Mouse (Mus musculus): ENCODE data around the gene Sorcs2. TPM values are rescaled to one million over a fixed set of nuclear protein-coding genes. Genes with fewer than 3 reads are reported as not detected.

Gene Sorcs2
- polyA plus RNA-seq, 1 experiment from 2014 or later = 7.0 TPM

- 80% methylated on average over 6 of the region's 6 CpGs for whole genome bisulfite sequencing
- no peaks in the 10 kb centered on the region for H3K36me3 ChIP-seq (replicated peaks)
- H3K4me1 ChIP-seq = peaks cover 21% of the 10 kb centered on the region
- no peak for DNase-seq (ENCODE audit: low spot score)
- no peaks in the 10 kb centered on the region for H3K9me3 ChIP-seq
- H3K4me3 ChIP-seq = no peak overlapping the region
- no peaks in the 10 kb centered on the region; the same call in 1 of the 2 replicates for H3K27me3 ChIP-seq (replicated peaks; ENCODE audit: low read depth, poor library complexity, severe bottlenecking)
- no peak overlapping the region for H3K27ac ChIP-seq (replicated peaks)
These were observed 258.2 kb downstream of the Sorcs2 start for GRCm38 (mm10) chr5:36139766-36140165.

- Histone ChIP-seq H3K27me3 (replicated peaks; ENCODE audit: low read depth, poor library complexity, severe bottlenecking) (no peaks in the 10 kb centered on the region), H3K4me1 (peaks cover 11% of the 10 kb centered on the region), H3K9me3 (no peaks in the 10 kb centered on the region), H3K36me3 (replicated peaks) (no peaks in the 10 kb centered on the region), H3K4me3 (no peak overlapping the region), H3K27ac (replicated peaks) (no peak overlapping the region)
- 88% methylated on average over 3 of the region's 3 CpGs for WGBS
- no peak for DNase-seq (ENCODE audit: low spot score)
These were observed 261.9 kb downstream of the Sorcs2 start for GRCm38 (mm10) chr5:36135874-36136542.

- Histone ChIP-seq H3K9me3 (no peaks in the 10 kb centered on the region), H3K4me3 (no peak overlapping the region), H3K27ac (replicated peaks) (no peak overlapping the region), H3K36me3 (replicated peaks) (no peaks in the 10 kb centered on the region), H3K27me3 (replicated peaks; ENCODE audit: low read depth, poor library complexity, severe bottlenecking) (no peaks in the 10 kb centered on the region), H3K4me1 (peaks cover 23% of the 10 kb centered on the region)
- WGBS = 81% methylated on average over 6 of the region's 6 CpGs
- no peak for DNase-seq (ENCODE audit: low spot score)
These were observed 263.6 kb downstream of the Sorcs2 start for GRCm38 (mm10) chr5:36134302-36134701.

- DNase-seq (ENCODE audit: low spot score) = no peak
- H3K27ac ChIP-seq (replicated peaks) = no peak overlapping the region
- H3K4me3 ChIP-seq = no peak overlapping the region
- H3K4me1 ChIP-seq = peaks cover 25% of the 10 kb centered on the region
- 74% methylated on average over 2 of the region's 2 CpGs for WGBS
- no peaks in the 10 kb centered on the region for H3K9me3 ChIP-seq
- no peaks in the 10 kb centered on the region for H3K36me3 ChIP-seq (replicated peaks)
- no peaks in the 10 kb centered on the region for H3K27me3 ChIP-seq (replicated peaks; ENCODE audit: low read depth, poor library complexity, severe bottlenecking)
These were observed 264.0 kb downstream of the Sorcs2 start for GRCm38 (mm10) chr5:36133893-36134292.

- no peak for DNase-seq (ENCODE audit: low spot score)
- WGBS = 67% methylated on average over 8 of the region's 8 CpGs
- Histone ChIP-seq H3K9me3 (no peaks in the 10 kb centered on the region), H3K27ac (replicated peaks) (no peak overlapping the region), H3K27me3 (replicated peaks; ENCODE audit: low read depth, poor library complexity, severe bottlenecking) (no peaks in the 10 kb centered on the region), H3K4me3 (no peak overlapping the region), H3K36me3 (replicated peaks) (no peaks in the 10 kb centered on the region), H3K4me1 (peaks cover 26% of the 10 kb centered on the region)
These were observed 267.4 kb downstream of the Sorcs2 start for GRCm38 (mm10) chr5:36130393-36131011.

GRCm38 (mm10) chr5:36129661-36130060, 268.3 kb downstream of the Sorcs2 start:
- no peak overlapping the region for H3K4me3 ChIP-seq
- no peaks in the 10 kb centered on the region for H3K9me3 ChIP-seq
- H3K4me1 ChIP-seq = peaks cover 26% of the 10 kb centered on the region
- no peak for DNase-seq (ENCODE audit: low spot score)
- no peaks in the 10 kb centered on the region for H3K36me3 ChIP-seq (replicated peaks)
- H3K27me3 ChIP-seq (replicated peaks; ENCODE audit: low read depth, poor library complexity, severe bottlenecking) = 0 out of 2 replicates have a peak, but pooled peaks cover 1% of the 10 kb centered on the region
- WGBS = 74% methylated on average over 2 of the region's 2 CpGs
- no peak overlapping the region for H3K27ac ChIP-seq (replicated peaks)

- peaks cover 26% of the 10 kb centered on the region for H3K4me1 ChIP-seq
- no peak overlapping the region for H3K27ac ChIP-seq (replicated peaks)
- 0 out of 2 replicates have a peak, but pooled peaks cover 3% of the 10 kb centered on the region for H3K27me3 ChIP-seq (replicated peaks; ENCODE audit: low read depth, poor library complexity, severe bottlenecking)
- no peaks in the 10 kb centered on the region for H3K36me3 ChIP-seq (replicated peaks)
- WGBS = 55% methylated on average over 3 of the region's 3 CpGs
- DNase-seq (ENCODE audit: low spot score) = no peak
- H3K9me3 ChIP-seq = no peaks in the 10 kb centered on the region
- H3K4me3 ChIP-seq = no peak overlapping the region
These were observed 269.4 kb downstream of the Sorcs2 start for GRCm38 (mm10) chr5:36128513-36128912.

GRCm38 (mm10) chr5:36124993-36125392, 272.9 kb downstream of the Sorcs2 start:
- H3K27me3 ChIP-seq (replicated peaks; ENCODE audit: low read depth, poor library complexity, severe bottlenecking) = 0 out of 2 replicates have a peak, but pooled peaks cover 3% of the 10 kb centered on the region
- no peak overlapping the region for H3K27ac ChIP-seq (replicated peaks)
- no peaks in the 10 kb centered on the region for H3K9me3 ChIP-seq
- no peak for DNase-seq (ENCODE audit: low spot score)
- peaks cover 43% of the 10 kb centered on the region for H3K4me1 ChIP-seq
- H3K4me3 ChIP-seq = no peak overlapping the region
- H3K36me3 ChIP-seq (replicated peaks) = no peaks in the 10 kb centered on the region
- 88% methylated on average over 6 of the region's 6 CpGs for WGBS

- H3K4me3 ChIP-seq = no peak overlapping the region
- H3K27me3 ChIP-seq (replicated peaks; ENCODE audit: low read depth, poor library complexity, severe bottlenecking) = 0 out of 2 replicates have a peak, but pooled peaks cover 3% of the 10 kb centered on the region
- DNase-seq (ENCODE audit: low spot score) = no peak
- no peaks in the 10 kb centered on the region for H3K9me3 ChIP-seq
- H3K36me3 ChIP-seq (replicated peaks) = no peaks in the 10 kb centered on the region
- peaks cover 50% of the 10 kb centered on the region for H3K4me1 ChIP-seq
- WGBS = 79% methylated on average over 10 of the region's 10 CpGs
- H3K27ac ChIP-seq (replicated peaks) = no peak overlapping the region
These were observed 275.0 kb downstream of the Sorcs2 start for GRCm38 (mm10) chr5:36122987-36123386.

- H3K27me3 ChIP-seq (replicated peaks; ENCODE audit: low read depth, poor library complexity, severe bottlenecking) = 0 out of 2 replicates have a peak, but pooled peaks cover 8% of the 10 kb centered on the region
- peak overlapping the region; percentile 52; the same call in 1 of the 2 replicates for H3K27ac ChIP-seq (replicated peaks)
- H3K9me3 ChIP-seq = no peaks in the 10 kb centered on the region
- H3K4me3 ChIP-seq = no peak overlapping the region
- H3K36me3 ChIP-seq (replicated peaks) = no peaks in the 10 kb centered on the region
- WGBS = 19% methylated on average over 3 of the region's 3 CpGs
- peak; percentile 54 for DNase-seq (ENCODE audit: low spot score)
- H3K4me1 ChIP-seq = peaks cover 64% of the 10 kb centered on the region
These were observed 277.0 kb downstream of the Sorcs2 start for GRCm38 (mm10) chr5:36120931-36121341.

- H3K4me1 ChIP-seq = peaks cover 76% of the 10 kb centered on the region
- H3K36me3 ChIP-seq (replicated peaks) = no peaks in the 10 kb centered on the region
- DNase-seq (ENCODE audit: low spot score) = no peak
- no peak overlapping the region for H3K4me3 ChIP-seq
- H3K27me3 ChIP-seq (replicated peaks; ENCODE audit: low read depth, poor library complexity, severe bottlenecking) = 0 out of 2 replicates have a peak, but pooled peaks cover 5% of the 10 kb centered on the region
- WGBS = 56% methylated on average over 5 of the region's 5 CpGs
- H3K9me3 ChIP-seq = no peaks in the 10 kb centered on the region
- H3K27ac ChIP-seq (replicated peaks) = no peak overlapping the region
These were observed 279.9 kb downstream of the Sorcs2 start for GRCm38 (mm10) chr5:36118061-36118460.

- no peaks in the 10 kb centered on the region for H3K36me3 ChIP-seq (replicated peaks)
- 63% methylated on average over 7 of the region's 7 CpGs for WGBS
- 0 out of 2 replicates have a peak, but pooled peaks cover 5% of the 10 kb centered on the region for H3K27me3 ChIP-seq (replicated peaks; ENCODE audit: low read depth, poor library complexity, severe bottlenecking)
- no peak overlapping the region for H3K27ac ChIP-seq (replicated peaks)
- H3K4me3 ChIP-seq = no peak overlapping the region
- H3K4me1 ChIP-seq = peaks cover 62% of the 10 kb centered on the region
- no peak for DNase-seq (ENCODE audit: low spot score)
- no peaks in the 10 kb centered on the region for H3K9me3 ChIP-seq
These were observed 282.4 kb downstream of the Sorcs2 start for GRCm38 (mm10) chr5:36115519-36115918.

GRCm38 (mm10) chr5:36113696-36114095, 284.2 kb downstream of the Sorcs2 start:
- Histone ChIP-seq H3K9me3 (no peaks in the 10 kb centered on the region), H3K27ac (replicated peaks) (no peak overlapping the region; the same call in 1 of the 2 replicates), H3K4me3 (no peak overlapping the region), H3K36me3 (replicated peaks) (no peaks in the 10 kb centered on the region), H3K4me1 (peaks cover 45% of the 10 kb centered on the region), H3K27me3 (replicated peaks; ENCODE audit: low read depth, poor library complexity, severe bottlenecking) (0 out of 2 replicates have a peak, but pooled peaks cover 5% of the 10 kb centered on the region)
- DNase-seq (ENCODE audit: low spot score) = no peak
- WGBS = 89% methylated on average over 2 of the region's 2 CpGs

All from embryonic facial prominence, embryonic 10.5 days (tissue).